Mouse (Mus musculus) megakaryocyte, embryonic 14.5 days (primary cell): ENCODE data around the gene Gm21671.
"Not testable (repeated sequence)": the region's sequence is repeated elsewhere in the genome, so short reads cannot be mapped to it uniquely, and the experiment has no call there.

ENCODE experiments used
- FLI1 ChIP-seq: IDR thresholded peaks from 2 replicates; pipeline ENCODE4 v1.6.1; 2012; ENCODE audit warnings: low read length, inconsistent platforms, mixed read lengths
- GATA1 ChIP-seq: IDR thresholded peaks from 3 replicates; pipeline ENCODE4 v1.6.1; 2012; ENCODE audit warnings: mixed read lengths, low read length, inconsistent platforms, borderline replicate concordance

GRCm38 (mm10) chr5:25945391-25945790 is 8.8 kb downstream of the Gm21671 start:
- not testable (repeated sequence) for TF ChIP-seq GATA1, FLI1
